Mouse (Mus musculus) gastrocnemius, adult 2 months (tissue): ENCODE measurements around the gene Olig2. TPM values are rescaled to one million over a fixed set of nuclear protein-coding genes. Genes with fewer than 3 reads are reported as not detected.
A peak's percentile ranks its signal among the peaks of the same experiment; 100 is the strongest.

ENCODE experiments used
- DNase-seq: peaks from one replicate; pipeline ENCODE4 v3.0.0; 2022
- H3K27ac ChIP-seq: fragments of 200-600 bp; 2 replicates; pipeline ENCODE4 v1.8.1; 2022; ENCODE audit warnings: mild to moderate bottlenecking
- H3K4me3 ChIP-seq: fragments of 200-600 bp; 2 replicates; pipeline ENCODE4 v1.8.1; 2022; ENCODE audit warnings: mild to moderate bottlenecking, moderate library complexity
- CTCF ChIP-seq: fragments of 200-600 bp; IDR thresholded peaks from 2 replicates; pipeline ENCODE4 v1.8.1; 2022; ENCODE audit warnings: antibody characterized with exemption, mild to moderate bottlenecking, moderate library complexity
- intact Hi-C: fragments of 180-260 bp; cut with DNase I; formaldehyde crosslinking; loops from one replicate; pipeline ENCODE4 v1.15.1; 2025
- total RNA-seq, 2 experiments: library from RNA; stranded (reverse); gene quantifications; 2 replicates each; pipeline ENCODE4 v1.2.3; 2021

The Olig2 gene
- total RNA-seq, 2 experiments from 2014 or later = not detected

- DNase-seq = no peak
- TF ChIP-seq CTCF = no peak
- intact Hi-C loops = no loop called here
- Histone ChIP-seq H3K27ac (no peak overlapping the region), H3K4me3 (peak overlapping the region; percentile 44)
These were observed 3.0 kb upstream of the Olig2 start for GRCm38 (mm10) chr16:91222171-91222642.

GRCm38 (mm10) chr16:91222643-91223271, 2.5 kb upstream of the Olig2 start:
- no peak for DNase-seq
- Histone ChIP-seq H3K4me3 (peak overlapping the region; percentile 44), H3K27ac (no peak overlapping the region)
- TF ChIP-seq CTCF = no peak
- intact Hi-C loops = no loop called here

- no peak overlapping the region for H3K4me3 ChIP-seq
- intact Hi-C loops = no loop called here
- DNase-seq = no peak
- no peak overlapping the region for H3K27ac ChIP-seq
- TF ChIP-seq CTCF = no peak
These were observed 1.8 kb upstream of the Olig2 start for GRCm38 (mm10) chr16:91223327-91224067.

GRCm38 (mm10) chr16:91224068-91224402, 1.2 kb upstream of the Olig2 start:
- Histone ChIP-seq H3K4me3 (no peak overlapping the region), H3K27ac (no peak overlapping the region)
- intact Hi-C loops = no loop called here
- DNase-seq = no peak
- TF ChIP-seq CTCF = no peak

- no peak for DNase-seq
- Histone ChIP-seq H3K4me3 (peak overlapping the region; percentile 55), H3K27ac (no peak overlapping the region)
- intact Hi-C loops = no loop called here
- TF ChIP-seq CTCF = peak; percentile 2; the same call in 1 of the 2 replicates
These were observed 600 bp upstream of the Olig2 start for GRCm38 (mm10) chr16:91224481-91225232.

GRCm38 (mm10) chr16:91226038-91226882, 1.0 kb downstream of the Olig2 start:
- no peak for DNase-seq
- intact Hi-C loops = no loop called here
- Histone ChIP-seq H3K27ac (no peak overlapping the region), H3K4me3 (no peak overlapping the region)
- no peak for TF ChIP-seq CTCF

- no peak for TF ChIP-seq CTCF
- no peak for DNase-seq
- Histone ChIP-seq H3K4me3 (no peak overlapping the region), H3K27ac (no peak overlapping the region)
- intact Hi-C loops = no loop called here
These were observed 1.9 kb downstream of the Olig2 start for GRCm38 (mm10) chr16:91226883-91227759.

GRCm38 (mm10) chr16:91227760-91228043, 2.4 kb downstream of the Olig2 start:
- intact Hi-C loops = no loop called here
- DNase-seq = no peak
- TF ChIP-seq CTCF = no peak
- Histone ChIP-seq H3K27ac (no peak overlapping the region), H3K4me3 (no peak overlapping the region)

GRCm38 (mm10) chr16:91228238-91229071, 3.2 kb downstream of the Olig2 start:
- TF ChIP-seq CTCF = no peak
- H3K27ac ChIP-seq = no peak overlapping the region
- no peak overlapping the region for H3K4me3 ChIP-seq
- DNase-seq = no peak
- intact Hi-C loops = no loop called here

- intact Hi-C loops = no loop called here
- no peak overlapping the region for H3K27ac ChIP-seq
- no peak overlapping the region for H3K4me3 ChIP-seq
- no peak for TF ChIP-seq CTCF
- no peak for DNase-seq
These were observed 3.8 kb downstream of the Olig2 start for GRCm38 (mm10) chr16:91229072-91229348.

GRCm38 (mm10) chr16:91229643-91230042, 4.4 kb downstream of the Olig2 start:
- TF ChIP-seq CTCF = no peak
- intact Hi-C loops = no loop called here
- Histone ChIP-seq H3K4me3 (no peak overlapping the region), H3K27ac (no peak overlapping the region)
- no peak for DNase-seq
